Mouse (Mus musculus): Measurements from ENCODE around the gene Pou4f1. TPM values are rescaled to one million over a fixed set of nuclear protein-coding genes. Genes with fewer than 3 reads are reported as not detected.

The Pou4f1 gene
- 0.06 and 0.18 TPM in 2 replicates for polyA plus RNA-seq (2012)

DNA sequence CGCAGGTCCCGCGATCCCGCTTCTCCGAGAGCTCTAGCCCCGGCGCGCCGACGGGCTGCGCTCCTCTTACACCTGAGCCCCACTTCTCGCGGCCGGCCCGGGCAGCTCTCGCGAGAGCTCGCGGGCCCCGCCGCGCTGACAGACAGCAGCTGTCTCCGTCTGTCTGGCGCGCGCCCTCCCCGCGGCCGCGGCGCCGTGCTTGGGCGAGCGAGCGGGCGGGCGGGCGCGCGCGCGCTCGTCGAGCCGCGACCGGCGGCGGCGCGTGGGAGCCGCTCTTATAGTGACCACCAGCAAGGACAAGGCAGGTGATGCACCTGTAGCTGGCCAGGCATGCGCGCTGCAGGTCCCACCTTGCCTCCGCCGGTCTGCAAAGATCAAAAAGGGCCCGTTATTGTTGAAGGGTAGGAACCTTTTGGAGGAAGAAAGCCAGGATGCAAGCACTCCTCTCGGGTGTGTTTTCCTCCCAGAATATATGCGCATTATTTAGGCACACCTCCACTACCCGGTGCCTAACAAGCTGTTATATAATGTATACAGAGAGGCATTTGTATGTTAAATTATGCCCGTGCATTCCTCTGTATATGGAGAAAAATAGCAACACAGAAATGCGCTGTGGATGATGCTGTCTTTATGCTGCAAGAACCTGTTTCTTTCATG, at the start of gene Pou4f1:
Gene Pou4f1, minus strand, starts transcription at position 34 of the 657 bp plus-strand sequence.

Other genes starting within 250 kb of the Pou4f1 start
- 0.90 and 0.95 TPM in 2 replicates for gene Rnf219, start 54.6 kb upstream of the Pou4f1 start, polyA plus RNA-seq (2012)